Mouse (Mus musculus) mouse embryonic stem cell (cell line): ENCODE measurements around the gene Spata13.

ENCODE experiments used
- in situ Hi-C, 2 experiments: fragments of 300-500 bp; cut with MboI; formaldehyde crosslinking; loops; 1 replicate in 1 of 2; 3 replicates in 1 of 2; pipeline ENCODE4 v1.14.3; 2019 to 2020; ENCODE audit warnings: low sequenced_read_pairs in 2 of 2, low pct_unique_long_range_greater_than_20kb in 1 of 2, mixed read lengths in 1 of 2; ENCODE audit not compliant: unreplicated experiment in 1 of 2

The Spata13 gene

GRCm38 (mm10) chr14:60633961-60634864 lies at the start of gene Spata13:
Gene Spata13, plus strand, starts transcription at chr14:60634001.
- in situ Hi-C loops = no loop called here

DNA sequence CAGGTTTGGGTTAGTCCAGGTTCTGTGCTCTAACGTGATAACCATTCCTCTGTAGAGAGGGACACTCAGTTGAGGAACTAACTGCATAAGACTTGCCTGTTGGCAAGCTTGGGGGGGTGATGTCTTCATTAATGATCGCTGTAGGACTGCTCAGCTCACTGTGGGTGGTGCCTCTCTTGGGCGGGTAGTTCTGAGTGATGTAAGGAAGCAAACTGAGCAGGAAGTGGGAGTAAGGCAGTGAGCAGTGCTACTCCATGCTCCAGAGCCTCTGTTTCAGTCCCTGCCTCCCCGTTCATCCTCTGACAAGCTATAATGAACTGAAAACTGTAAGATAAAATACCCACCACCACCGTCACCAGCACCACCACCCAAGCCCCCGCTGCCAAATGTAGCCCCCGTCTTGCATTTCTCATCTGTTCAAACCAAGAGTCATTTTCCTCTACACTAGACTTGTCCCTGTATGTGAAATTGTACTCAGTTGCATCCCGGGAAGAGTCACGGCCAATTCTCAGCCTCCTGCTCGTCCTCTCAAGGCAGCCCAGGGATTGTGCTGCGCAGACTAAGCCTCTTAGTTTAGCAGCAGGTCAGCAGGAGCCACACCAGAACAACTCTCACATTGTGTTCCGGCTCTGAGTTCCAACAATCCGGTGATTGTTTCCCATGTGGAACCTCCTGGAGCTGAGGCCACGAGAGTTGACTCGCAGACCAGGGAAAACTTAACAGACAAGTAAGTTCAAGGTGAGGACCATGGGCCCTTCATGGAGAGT lies 46.9 kb upstream of the Spata13 start:
- in situ Hi-C loops = no loop called here

GRCm38 (mm10) chr14:60589001-60589400 lies 44.8 kb upstream of the Spata13 start:
- in situ Hi-C loops = no loop called here

GRCm38 (mm10) chr14:60592339-60592738 lies 41.5 kb upstream of the Spata13 start:
- in situ Hi-C loops = no loop called here

GRCm38 (mm10) chr14:60592822-60593221 lies 41.0 kb upstream of the Spata13 start:
- in situ Hi-C loops = no loop called here

- in situ Hi-C loops = no loop called here
These were observed 36.2 kb upstream of the Spata13 start for GRCm38 (mm10) chr14:60597571-60597970.

- in situ Hi-C loops = no loop called here
These were observed 34.8 kb upstream of the Spata13 start for GRCm38 (mm10) chr14:60599044-60599443.

DNA sequence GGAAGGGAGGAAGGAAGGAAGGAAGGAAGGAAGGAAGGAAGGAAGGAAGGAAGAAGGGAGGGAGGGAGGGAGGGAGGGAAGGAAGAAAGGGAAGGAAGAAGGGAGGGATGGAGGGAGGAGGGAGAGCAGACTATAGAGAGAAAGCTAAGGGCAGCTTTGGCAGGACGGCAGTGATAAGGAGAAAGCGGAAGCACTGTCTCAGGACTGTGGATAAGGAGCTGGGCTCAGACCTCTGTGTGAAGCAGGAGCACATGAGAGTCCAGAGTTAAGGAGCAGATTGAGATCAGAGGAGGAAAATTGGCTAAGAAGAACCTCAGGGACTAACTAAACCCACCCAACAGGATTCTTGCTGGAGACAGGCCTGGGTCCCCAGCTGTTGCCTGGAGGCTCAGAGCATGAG lies 28.2 kb upstream of the Spata13 start:
- in situ Hi-C loops = no loop called here

- in situ Hi-C loops = no loop called here
These were observed 27.6 kb upstream of the Spata13 start for GRCm38 (mm10) chr14:60606194-60606593.

- in situ Hi-C loops = no loop called here
These were observed 26.1 kb upstream of the Spata13 start for GRCm38 (mm10) chr14:60607743-60608142.

GRCm38 (mm10) chr14:60609160-60609559 lies 24.6 kb upstream of the Spata13 start:
- in situ Hi-C loops = no loop called here

DNA sequence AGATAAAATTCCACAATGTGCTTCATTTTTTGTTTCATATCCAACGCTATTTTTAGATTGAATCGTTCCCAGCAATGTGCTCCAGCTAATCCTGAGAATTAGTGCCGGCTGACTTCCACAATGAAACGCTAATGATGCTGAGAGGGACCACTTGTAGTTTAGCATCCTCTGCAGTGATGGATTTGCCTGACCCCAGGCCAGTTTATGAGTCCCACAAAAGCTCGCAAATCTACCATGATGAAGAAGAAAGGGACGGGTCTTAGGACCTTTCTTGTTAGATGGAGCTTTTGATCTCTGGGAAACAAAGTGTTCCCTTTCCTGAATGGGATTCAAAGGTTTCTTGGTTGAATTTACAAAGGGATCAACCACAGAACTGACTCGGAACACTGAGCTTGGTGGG lies 21.1 kb upstream of the Spata13 start:
- in situ Hi-C loops = no loop called here

DNA sequence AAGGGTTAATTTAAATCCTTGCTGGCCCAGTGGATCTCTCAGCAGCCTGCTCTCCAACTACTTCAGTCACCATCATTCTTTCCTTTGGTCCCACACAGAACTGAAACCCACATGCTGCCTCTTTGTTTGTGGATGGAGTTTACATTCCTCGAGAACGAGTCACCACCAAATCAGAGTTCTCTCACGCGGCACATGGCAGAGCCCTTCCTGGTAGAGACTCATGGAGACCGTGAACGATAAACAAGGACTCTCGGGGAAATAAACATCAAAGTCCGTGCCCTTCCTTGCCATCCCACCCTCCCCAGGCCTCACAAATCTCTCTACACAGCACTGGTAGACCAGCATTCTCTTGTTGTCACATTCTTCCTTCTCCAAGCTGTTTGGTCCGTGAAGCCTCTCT lies 12.7 kb upstream of the Spata13 start:
- in situ Hi-C loops = no loop called here

DNA sequence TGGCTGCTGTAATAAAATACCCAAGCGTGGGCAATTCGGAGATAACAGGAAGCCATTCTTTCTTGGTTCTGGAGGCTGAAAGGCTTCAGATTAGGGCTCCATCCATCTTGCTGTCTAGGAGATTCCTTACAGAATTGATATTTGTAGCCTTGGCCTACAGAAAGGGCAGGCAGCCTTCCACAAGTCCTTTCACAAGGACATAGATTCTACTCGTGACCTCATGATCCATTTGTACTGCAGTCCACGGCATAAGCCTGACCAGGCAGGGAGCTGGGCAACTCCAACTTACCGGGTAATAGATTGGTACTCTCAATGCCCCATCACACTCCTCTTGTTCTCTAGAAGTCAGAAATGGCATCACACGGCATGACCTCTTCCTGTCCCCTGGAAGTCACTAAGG lies 8.3 kb upstream of the Spata13 start:
- in situ Hi-C loops = no loop called here

GRCm38 (mm10) chr14:60629887-60630460 lies 3.8 kb upstream of the Spata13 start:
- in situ Hi-C loops = no loop called here

DNA sequence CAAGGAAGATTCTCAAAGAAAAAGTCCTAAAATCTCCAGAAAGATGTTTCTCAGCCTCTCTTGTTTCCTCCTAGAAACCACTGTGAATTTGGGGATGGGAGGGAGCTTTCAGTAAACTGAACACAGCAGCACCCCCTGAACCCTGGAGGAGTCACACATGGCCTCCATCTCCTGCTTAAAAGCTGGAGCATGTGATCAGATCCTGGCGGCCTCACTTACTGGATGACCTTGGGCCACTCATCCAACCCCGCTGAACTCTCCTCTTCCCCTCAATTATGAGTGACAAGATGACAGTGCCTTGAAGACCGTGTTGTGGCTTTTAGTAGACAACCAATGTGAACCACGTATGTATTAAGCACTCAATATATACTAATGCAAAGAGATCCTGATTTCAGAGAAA lies 2.8 kb upstream of the Spata13 start:
- in situ Hi-C loops = no loop called here

GRCm38 (mm10) chr14:60634877-60635771 lies 1.3 kb downstream of the Spata13 start:
- in situ Hi-C loops = no loop called here

- in situ Hi-C loops = no loop called here
These were observed 2.3 kb downstream of the Spata13 start for GRCm38 (mm10) chr14:60635911-60636607.
